Mouse (Mus musculus): Measurements from ENCODE around the gene Gadd45b.

Gadd45b gene

GRCm38 (mm10) chr10:80935241-80935640, 5.4 kb downstream of the Gadd45b start:
- ATAC-seq (ENCODE audit: low TSS enrichment): no peak

- ATAC-seq (ENCODE audit: low TSS enrichment): no peak
Measured at GRCm38 (mm10) chr10:80935698-80936097, 5.8 kb downstream of the Gadd45b start.

- no peak for ATAC-seq (ENCODE audit: low TSS enrichment)
Measured at GRCm38 (mm10) chr10:80936135-80936809, 6.4 kb downstream of the Gadd45b start.

DNA sequence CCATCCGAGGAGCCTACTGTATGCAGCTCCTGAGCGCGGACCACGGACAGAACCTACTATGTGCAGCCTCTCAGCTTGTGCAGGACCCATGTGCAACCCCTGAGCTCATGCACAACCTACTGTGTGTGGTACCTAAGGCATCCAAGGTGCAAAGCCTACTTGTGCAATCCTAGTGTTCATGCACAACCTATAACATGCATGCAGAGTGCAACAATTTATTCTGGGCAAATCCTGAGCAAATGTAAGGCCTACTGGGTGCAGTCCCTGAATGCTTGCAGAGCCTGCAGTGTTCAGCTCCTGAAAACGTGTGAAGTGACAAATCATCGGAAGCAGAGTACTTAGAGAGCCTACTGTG, 6.9 kb downstream of the Gadd45b start:
- ATAC-seq (ENCODE audit: low TSS enrichment): no peak

DNA sequence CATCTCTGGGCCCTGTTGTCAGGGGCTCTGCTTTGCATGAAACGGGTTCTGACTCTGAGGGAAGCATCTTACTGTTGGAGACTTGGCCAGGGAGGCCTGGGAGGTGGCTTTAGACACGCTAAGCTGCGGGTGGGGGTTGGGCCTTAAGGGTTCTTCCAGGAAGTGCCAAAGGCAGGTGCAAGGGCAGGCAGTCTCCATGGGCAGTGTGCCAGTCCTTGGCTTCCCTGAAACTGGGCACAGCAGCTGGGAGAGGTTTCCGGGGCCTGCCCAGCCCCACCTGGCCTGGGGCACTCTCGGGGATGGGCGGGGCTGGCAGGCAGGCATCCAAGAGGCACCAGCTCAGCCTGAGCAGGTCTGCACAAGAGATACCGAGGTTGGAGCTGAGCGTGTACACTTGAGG, 7.8 kb downstream of the Gadd45b start:
- ATAC-seq (ENCODE audit: low TSS enrichment): no peak

DNA sequence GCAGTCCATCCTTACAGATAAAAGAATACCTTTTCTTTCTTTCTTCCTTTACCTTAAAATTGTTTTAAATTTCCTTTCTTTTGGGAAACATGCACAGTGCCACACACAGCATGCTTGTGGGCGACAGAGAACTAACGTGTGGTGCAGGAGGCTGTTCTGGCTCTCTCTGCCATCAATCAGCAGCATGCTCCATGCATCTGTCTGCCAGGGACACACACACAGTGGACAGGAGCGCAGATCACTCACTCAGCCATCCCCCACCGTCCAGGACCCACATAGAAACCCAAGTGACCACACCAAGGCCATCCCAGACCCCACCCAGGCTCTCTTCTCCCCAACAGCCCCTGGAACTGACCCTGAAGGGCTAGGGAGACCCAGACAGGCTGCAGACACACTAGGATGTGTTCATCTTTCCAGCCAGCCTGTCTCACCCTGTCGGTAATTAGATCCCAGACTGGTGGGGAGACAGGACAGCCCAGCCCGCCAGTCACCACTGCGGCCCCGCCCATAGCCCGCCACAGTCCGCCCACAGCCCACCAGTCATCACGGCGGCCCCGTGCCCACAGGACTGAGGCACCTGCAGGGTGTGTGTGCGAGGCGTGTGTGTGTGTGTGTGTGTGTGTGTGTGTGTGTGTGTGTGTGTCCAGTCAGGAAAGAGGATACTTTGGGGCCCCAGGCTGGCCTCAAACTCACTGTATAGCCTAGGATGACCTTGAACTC, 9.1 kb downstream of the Gadd45b start:
- ATAC-seq (ENCODE audit: low TSS enrichment): no peak

DNA sequence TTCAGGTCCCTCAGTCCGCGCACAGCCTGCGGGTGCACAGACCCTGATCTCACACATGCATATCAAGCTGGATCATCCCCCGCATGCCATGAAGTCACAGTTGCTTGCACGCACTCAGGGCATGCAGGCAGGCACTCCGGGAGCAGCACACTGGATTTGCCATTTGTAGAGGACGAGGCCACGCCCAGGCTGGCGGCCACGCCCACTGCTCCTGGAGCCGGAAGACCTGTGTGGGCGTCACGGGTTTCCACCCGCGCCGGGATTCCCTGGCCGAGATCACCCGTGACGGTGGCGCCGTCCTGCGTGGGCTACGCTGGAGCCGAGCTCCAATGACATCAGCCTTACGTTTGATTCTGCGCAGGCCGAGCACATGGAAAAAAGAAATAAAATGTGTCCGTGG, 9.8 kb downstream of the Gadd45b start:
- ATAC-seq (ENCODE audit: low TSS enrichment): peak; percentile 54

- ATAC-seq (ENCODE audit: low TSS enrichment): no peak
Measured at GRCm38 (mm10) chr10:80940320-80940987, 10.6 kb downstream of the Gadd45b start.

- ATAC-seq (ENCODE audit: low TSS enrichment): no peak
Measured at GRCm38 (mm10) chr10:80940988-80941347, 11.1 kb downstream of the Gadd45b start.

GRCm38 (mm10) chr10:80942919-80943318, 13.0 kb downstream of the Gadd45b start:
- no peak for ATAC-seq (ENCODE audit: low TSS enrichment)

DNA sequence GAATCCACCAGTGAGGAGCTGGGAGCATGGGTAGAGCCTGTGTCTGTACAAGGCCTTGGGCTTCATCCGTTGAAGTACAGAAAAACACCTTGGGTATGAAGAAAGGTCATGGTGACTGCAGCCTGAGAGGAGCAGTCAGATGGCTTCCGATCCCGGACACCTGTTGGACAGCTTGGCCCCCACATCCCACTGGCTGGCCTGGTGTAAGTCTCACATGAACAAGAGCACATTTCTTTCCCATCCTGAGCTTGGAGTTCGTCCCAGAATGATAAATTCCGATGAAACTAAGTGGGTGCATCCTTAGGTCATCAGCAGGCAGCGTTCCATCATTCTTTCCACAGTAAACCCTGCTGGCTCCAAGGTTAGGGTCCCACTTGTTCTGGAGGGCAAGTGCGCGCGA, 13.8 kb downstream of the Gadd45b start:
- no peak for ATAC-seq (ENCODE audit: low TSS enrichment)

- no peak for ATAC-seq (ENCODE audit: low TSS enrichment)
Measured at GRCm38 (mm10) chr10:80944231-80944630, 14.4 kb downstream of the Gadd45b start.

- no peak for ATAC-seq (ENCODE audit: low TSS enrichment)
Measured at GRCm38 (mm10) chr10:80946684-80947437, 17.0 kb downstream of the Gadd45b start.

DNA sequence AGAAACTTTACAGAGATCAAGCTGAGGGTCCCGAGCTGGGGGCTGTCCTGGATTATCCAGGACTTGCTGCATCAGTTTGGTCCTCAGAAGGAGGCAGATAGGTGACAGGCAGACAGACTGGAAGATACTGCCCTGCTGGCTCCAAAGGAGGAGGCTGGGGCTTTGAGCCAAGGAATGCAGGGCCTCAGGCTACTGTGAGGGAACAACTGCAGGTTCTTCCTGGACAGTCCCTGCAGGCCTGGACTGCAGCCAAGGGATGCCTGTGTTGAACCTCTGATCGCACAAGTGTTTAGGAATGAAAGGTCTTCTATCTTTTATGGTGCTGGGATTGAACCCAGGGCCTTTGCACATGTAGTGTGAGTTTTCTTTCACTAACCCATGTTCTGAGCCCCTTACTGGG, 17.9 kb downstream of the Gadd45b start:
- ATAC-seq (ENCODE audit: low TSS enrichment): no peak

DNA sequence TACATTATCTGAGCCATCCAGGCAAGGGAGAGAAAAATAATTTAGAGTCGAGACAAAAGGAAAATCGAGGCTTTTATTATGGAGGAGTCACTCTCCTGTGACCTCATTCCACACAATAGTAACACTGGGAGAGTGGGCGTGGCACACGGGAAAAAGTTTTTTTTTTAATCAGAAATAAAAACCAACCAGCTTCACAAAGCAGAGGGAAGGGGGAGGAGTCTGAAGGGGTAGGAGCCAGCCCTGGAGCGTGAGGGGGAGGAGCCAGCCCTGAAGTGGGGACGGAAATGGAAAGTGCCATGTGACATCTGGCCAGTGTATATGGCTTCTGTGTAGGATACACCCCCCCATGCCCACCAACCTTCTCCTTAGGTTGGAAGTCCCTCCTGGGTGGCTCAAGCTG, 18.7 kb downstream of the Gadd45b start:
- no peak for ATAC-seq (ENCODE audit: low TSS enrichment)

DNA sequence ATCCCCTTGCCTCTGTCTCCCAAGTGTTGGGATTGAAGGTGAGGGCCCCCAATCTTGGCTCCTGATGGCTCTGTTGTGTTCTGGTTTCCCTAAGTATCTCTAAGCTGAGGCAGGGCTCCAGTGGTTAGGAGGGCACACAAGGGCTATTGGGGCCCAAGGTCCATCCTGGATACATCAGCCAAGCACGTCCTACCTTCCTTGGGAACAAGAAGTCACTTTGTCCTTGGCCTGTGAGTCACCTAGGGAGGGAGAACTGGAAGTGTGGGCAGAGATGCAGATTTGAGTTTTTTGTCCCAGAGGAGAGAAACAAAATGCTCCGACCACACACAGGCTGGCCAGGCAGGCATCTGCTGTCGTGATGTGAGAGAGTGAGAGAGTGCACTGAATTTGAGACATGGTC, 19.2 kb downstream of the Gadd45b start:
- ATAC-seq (ENCODE audit: low TSS enrichment): no peak

GRCm38 (mm10) chr10:80950314-80950713, 20.4 kb downstream of the Gadd45b start:
- ATAC-seq (ENCODE audit: low TSS enrichment): no peak

GRCm38 (mm10) chr10:80951761-80952390, 22.0 kb downstream of the Gadd45b start:
- ATAC-seq (ENCODE audit: low TSS enrichment): no peak

DNA sequence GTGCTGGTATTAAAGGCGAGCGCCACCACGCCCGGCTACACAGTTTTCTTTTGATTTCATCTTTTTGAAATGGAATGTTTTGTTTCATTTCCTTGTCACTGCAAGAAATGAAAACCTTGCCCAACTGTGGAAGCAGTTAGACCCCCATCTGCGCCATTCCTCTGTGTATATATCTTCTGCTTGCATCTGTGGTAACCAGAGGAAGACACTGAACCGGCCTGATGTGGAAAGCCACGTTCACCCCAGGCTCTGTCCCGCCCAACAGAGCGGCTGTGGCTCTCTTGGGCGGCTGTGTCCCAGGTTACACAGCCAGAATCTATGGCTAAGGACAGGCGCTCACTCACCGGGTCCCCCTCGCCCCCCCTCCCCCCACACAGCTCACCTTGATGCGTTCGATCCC, 22.6 kb downstream of the Gadd45b start:
- no peak for ATAC-seq (ENCODE audit: low TSS enrichment)

DNA sequence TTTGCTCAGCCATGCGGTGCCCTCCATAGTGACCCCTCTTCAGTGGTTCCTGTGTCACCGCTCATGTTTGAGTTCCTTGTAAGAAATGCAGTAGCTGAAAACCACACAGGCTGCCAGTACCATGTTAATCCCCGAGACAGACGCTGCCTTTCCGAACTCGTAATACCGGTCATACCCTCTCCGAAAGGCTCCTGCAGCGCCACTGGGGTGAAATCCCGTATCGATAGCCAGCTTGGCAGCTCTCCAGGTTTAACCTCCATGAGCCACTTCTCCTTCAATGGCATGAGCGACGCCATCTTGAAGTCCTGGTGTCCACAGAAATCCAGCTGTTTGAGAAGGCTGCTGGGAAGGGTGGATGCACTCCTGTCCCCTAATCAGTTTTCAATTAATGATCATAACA, 24.5 kb downstream of the Gadd45b start:
- no peak for ATAC-seq (ENCODE audit: low TSS enrichment)

- no peak for ATAC-seq (ENCODE audit: low TSS enrichment)
Measured at GRCm38 (mm10) chr10:80954843-80955242, 25.0 kb downstream of the Gadd45b start.

GRCm38 (mm10) chr10:80955536-80955935, 25.7 kb downstream of the Gadd45b start:
- peak; percentile 94 for ATAC-seq (ENCODE audit: low TSS enrichment)
